Mouse (Mus musculus) layer of hippocampus, adult 11-12 months (tissue): ENCODE measurements around the gene Abtb2.
A peak's percentile ranks its signal among the peaks of the same experiment; 100 is the strongest.

Source experiments
- DNase-seq: peaks from one replicate; pipeline ENCODE4 v3.0.0; 2022; ENCODE audit warnings: low spot score

The Abtb2 gene

DNA sequence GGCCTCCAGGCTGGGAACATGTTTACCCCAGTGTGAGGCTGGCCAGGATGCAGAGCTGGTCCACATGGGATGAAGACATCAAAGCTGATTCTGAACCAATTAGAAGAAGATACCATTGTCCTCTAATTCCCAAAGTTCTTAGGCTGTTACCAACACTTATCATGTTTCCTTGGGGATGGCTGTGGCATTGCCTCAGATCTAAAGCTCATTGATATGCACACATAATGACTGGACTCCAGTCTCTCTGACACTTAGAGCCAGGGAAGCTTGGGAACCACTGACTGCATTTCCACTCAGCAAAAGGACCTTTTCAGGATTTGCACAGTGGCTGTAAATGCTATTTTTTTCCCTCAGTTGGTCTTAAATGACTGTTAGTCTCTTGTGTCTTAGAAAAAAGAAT is 52.3 kb downstream of the Abtb2 start:
- DNase-seq = no peak

DNA sequence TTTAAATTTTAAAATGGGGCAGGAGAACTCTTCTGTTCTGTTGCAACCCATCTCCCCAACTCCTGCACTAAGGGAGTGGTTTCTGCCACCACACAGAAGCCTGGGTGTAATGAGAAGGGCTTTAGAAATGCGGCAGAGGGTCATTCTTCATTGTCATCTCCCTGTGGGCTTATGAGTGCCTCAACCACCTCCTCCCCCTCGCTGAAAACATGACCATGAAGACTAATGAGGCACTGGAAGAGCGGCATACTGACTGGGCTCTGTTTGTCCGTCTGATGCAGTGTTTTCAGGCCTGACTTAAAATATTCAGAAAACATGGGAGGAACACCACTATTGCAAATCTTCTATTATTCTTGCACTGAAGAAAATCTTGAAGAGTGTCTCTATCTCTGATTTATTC is 56.8 kb downstream of the Abtb2 start:
- no peak for DNase-seq

DNA sequence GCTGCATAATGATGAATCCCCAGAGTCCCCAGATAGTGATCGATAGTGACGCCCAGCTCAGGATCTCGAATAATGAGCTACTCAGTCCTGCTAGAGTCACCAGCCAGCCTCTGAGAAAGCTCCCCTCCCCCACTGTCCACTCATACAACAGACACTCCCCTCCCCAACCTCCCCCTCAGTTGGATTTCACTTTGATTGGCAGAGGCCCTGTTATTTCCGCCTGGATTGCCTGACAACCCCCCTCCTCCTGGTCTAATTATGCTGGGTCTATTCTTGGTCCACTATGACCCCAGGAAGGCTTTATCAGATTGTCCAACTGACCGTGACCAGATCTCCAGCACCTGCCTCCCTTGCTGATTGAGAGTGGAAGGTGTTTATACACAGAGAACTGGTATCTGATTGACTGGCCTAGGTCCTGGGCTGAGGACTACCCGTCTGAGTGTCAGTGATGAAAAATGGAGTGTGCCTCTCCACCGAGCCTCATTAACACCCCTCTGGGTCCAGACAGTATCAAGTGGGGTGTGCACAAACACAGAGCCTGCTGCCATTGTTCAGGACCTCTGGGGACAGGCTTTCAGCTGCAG is 59.3 kb downstream of the Abtb2 start:
- no peak for DNase-seq

DNA sequence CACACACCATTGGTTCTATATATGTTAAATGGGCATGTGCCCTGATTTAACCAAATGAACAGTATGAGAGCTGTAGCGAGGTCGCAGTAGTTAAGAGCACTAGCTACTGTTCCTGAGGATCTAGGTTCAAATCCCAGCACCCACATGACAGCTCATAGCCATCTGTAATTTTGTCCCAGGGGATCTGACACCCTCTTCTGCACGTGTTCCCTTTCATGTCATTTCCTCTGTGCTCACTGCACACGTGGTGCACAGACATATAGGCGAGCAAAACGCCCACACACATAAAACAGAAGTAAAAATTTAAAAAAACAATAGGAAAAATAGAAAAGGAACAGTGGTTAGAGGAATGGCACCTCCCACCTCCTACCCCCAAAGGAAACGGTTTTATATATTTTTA is 61.0 kb downstream of the Abtb2 start:
- no peak for DNase-seq

DNA sequence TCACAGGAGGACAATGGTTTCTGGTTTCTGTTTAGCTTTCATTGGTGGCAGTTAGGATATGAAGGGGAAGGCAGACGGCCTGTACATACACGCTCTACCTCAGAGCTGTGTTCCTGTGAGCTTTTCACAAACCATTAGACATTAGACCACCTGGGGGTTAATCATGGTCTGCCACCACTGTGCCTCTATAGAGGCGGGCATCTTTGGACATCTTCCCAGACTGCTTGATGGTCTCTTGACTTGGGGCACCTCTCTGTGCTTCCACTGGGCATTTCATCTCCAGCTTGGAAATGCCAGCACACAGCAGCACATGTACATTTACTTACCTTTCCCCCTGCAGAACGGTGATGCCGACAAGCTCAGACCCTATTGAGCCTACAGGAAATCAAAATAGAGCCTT is 63.8 kb downstream of the Abtb2 start:
- no peak for DNase-seq

DNA sequence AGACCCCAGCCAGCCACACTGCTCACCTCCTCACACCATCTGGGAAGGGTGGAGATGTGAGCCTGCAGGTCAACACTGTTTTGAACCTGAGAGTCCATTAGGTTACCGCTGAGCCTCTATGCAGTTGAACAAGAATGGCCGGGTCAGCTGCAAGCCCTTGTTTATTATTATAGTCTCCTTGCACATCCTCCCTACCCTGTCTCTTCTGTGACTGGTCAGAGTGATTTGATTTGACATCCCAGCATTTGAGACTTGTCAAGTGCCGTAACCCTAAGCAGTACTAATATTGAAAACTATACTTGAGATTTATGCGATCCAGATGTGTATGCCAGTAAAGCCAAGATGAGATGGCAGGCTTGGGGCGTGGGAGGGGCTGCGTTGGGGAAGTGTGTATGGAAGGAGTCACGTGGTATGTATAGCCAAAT is 65.2 kb downstream of the Abtb2 start:
- no peak for DNase-seq

DNA sequence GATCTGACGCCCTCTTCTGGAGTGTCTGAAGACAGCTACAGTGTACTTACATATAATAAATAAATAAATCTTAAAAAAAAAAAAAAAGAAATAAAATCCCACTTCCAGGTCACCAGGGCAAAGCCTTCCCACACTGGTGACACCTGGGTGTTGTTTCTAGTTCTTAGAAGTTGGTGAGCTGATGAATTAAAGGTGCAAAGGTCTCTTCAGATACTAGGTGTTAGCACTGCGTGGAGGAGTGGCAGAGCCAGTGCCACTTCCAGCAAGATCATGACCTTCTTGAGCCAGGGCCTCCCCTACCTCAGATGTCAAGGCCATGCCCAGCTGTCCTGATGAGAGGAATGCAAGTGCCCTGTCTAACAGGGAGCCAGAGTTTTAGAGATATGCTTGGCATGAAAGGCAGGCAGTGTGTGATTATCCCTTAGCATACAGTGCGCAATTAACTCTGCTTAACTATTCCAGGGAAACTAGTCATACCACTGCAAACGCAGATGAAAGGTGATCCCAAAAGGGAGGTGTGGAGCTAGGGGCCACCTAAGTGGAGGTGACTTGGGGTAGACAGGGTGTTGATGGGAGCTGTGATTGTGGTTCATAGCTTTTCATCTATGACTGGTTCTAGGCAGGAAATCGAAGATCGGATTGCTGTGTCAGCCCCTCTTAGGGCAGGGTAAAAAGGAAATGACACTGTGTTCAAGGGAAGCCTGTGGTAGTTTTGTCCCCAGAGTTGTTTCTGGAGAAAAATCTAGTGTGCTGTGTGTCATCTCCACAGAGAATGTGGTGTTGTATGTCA is 66.2 kb downstream of the Abtb2 start:
- DNase-seq = no peak

DNA sequence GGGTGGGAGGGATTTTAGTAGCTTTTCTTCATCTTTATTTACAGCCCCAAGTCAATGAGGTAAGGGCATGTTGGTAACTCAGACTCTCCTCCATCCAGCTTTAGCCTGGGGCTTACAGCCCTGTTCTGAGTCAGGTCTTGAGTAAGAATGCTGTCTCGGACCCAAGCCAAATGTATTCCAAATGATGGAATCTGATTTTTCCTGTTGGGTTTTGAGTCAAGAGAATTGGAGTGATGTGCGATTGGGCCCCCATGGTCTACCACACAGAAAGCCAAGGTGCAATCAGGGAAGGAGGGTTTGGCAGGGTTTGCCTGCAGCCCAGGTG is 66.8 kb downstream of the Abtb2 start:
- DNase-seq = no peak

DNA sequence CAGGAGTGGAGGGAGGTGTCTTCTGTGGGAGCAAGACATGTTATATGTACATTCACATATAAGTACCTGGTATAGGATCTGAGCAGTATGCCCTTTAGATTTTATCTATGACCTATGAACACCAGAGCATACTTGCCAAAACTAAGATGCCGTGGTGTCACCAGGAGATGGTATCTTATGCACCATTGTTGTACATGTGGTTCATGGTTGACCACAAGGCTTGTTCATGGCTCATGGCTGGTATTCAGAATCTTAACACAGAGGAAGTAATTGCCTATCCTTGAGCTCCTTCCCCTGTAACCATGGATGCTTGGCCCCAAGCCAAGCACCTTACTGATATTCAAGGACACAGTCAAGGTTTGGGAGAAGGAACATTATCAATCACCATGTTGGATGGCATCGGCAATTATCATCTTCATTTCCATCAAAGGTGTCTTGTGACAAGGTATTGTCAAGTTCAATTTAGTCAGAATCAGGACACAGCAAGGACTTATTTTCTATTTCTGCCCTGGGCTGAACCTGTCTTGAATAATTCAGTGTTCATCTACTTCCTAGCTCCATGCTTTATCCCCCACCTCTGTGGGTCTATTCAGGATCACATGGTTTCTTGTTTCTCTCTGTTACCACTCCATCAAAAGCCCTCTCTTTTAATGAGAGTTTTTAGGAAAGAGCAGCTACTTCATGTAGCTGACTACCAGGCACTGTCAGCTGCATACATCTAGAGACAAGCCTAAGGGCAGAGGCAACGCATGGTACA is 69.8 kb downstream of the Abtb2 start:
- DNase-seq = no peak

DNA sequence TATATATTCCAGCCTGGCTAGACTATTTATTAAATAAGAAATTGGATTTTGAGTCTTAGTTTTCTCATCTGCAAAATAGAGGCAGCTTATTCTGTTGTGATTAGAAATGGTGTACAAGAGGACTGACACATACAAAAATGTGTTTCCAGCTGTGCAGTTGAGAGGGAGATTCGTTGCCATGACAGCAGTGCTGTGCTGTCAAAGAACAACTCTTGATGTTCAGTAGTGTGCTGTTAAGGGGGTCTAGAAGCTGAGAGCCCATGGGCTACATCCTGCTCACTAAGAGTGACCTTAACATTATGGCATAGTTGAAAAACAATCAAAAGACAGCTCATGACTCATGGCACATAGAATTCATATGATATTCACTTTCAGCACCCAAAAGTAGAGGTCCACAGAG is 71.3 kb downstream of the Abtb2 start:
- DNase-seq = no peak

DNA sequence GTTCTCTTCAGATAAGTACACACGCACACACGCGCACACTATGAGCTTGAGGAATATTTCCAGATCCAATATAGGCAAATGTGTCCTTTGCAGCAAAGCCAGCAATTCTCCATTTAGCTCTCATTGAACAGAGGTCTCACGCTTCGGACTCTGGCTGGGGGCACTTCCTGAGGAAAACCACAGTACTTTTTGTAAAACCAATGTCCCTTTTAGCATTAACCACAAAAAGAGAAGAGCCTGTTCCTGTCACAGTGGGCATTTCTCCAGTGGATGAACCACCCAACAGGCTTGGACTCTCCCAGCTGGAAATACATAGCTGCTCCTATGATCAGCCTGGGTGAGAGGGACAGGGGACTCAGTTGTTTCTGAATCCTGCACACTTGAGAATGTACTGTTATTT is 71.8 kb downstream of the Abtb2 start:
- DNase-seq = no peak

DNA sequence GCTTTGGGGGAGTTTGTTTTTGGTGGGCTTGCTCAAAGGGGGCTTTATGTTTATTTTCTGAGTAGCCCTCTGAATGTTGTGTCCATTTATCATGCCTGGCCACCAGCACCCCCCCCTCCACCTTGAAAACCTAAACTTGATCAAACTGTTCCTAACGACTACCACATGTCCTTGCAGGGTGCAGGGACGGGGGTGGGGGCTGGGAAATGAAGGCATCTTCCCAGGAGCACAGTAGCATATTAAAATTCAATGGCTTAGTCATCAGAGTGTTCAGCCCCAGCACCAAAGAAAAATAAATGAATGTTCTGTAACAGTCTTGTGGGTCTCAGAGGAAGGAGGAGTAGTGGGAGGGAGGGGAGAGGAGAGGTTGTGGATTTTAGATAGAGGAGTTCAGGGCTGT is 73.6 kb downstream of the Abtb2 start:
- no peak for DNase-seq

DNA sequence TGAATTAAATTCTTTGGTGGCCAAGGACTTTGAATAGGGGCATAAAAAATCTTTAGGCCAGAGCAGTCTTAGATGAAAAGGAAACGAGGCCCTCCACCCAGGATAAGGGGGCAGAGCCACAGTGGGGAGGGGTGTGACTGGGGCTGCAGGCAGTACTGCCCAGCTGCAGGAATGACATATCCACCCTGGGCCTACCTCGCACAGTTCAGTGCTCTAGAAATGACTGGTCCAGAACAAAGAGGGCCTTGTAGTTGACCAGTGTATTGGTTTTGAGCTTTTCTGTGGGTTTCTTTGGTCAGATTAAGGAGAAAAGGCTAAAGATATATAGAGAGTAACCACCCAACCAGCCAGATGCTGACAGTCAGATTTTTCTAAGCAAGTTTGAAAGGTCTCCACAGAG is 74.8 kb downstream of the Abtb2 start:
- no peak for DNase-seq

DNA sequence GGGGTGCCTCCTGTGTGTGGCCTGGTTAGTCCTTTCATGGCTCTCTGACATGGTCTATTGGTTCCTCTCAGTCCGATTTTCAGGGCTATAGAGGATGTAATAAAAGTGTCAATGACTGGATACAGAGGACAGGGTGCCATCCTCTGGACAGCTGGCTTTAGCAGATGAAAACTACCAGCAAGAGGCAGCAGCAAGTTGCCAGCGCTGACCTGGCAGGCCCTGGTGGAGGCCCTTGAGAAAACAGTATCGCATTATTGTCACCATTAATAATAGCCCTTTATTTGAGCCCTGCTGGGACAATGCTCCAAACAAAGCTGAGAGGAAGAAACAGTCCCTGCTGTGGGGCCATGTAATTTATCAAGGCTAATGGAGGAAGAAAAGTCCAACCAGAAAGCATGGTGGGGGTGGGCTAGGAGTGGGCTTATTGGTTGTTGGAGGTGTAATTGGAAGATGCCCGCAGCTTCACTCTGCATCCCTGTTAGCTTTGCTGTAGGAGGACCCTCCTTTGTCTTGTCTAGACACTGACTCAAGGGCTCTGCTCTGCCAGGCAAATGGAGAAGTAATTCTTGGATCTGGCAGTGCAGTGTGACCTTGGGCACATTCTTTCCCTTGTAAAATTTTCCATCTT is 77.6 kb downstream of the Abtb2 start:
- DNase-seq = peak; percentile 63

DNA sequence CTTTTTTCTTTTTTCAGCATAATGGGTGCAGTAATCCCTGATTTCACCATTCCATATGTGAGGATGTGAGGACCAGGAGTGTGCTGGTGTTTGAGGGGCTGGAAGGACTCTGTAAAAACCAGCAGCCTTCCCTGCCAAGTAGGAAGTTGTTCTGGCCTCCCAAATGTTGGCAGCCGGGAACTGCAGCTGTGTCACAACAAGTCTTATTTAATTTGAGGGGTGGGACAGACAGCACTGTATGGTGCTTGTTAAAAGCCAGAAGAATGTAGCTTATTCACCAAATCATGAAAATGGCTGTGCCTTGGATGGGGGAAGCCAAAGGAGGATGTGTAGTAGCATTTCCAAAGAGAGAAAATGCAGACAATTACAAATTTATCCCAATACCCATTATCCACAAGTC is 78.3 kb downstream of the Abtb2 start:
- no peak for DNase-seq

DNA sequence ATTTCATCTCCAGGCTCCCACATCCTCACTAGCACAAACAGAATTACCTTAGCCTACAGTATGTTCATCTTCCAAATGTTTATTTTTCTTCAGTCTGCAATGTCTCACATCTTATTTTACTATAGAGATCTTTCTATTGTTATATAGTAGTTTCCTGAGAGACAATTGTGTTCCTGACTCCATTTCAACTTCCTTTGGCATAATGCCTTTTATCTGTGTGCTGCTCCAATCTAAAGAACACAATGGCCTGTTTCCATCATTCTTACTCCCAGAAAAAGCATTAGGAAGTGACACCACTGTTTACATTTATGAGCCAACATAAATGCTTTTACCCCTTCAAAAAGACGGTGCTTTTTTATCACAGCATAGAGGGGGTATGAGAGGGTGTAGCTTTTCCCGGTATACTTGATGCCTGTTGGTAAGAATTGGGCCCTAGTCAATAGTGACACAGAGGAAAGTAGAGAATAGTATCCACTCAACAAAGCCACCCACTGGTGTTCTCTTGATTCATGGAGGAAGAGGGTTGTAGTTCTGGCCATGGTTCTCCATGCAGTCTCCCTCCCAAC is 84.3 kb downstream of the Abtb2 start:
- DNase-seq = no peak

DNA sequence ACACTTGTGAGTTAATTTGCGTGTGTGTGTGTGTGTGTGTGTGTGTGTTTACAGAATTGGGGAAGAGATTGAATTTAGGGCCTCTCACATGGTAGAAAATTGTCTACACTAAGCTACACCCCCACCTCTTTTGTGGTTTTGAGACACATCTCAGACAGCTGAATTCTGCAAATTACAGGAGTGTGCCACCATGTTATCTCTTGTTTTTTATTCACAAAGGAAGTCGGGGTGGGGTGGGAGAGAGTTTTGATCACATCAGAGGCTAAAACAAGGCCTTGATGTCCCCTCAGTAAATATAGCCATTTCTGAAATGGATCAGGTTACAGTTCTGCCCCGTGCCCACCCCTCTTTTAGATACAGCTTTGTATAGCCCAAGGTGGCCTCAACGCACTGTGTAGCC is 86.0 kb downstream of the Abtb2 start:
- DNase-seq = no peak

DNA sequence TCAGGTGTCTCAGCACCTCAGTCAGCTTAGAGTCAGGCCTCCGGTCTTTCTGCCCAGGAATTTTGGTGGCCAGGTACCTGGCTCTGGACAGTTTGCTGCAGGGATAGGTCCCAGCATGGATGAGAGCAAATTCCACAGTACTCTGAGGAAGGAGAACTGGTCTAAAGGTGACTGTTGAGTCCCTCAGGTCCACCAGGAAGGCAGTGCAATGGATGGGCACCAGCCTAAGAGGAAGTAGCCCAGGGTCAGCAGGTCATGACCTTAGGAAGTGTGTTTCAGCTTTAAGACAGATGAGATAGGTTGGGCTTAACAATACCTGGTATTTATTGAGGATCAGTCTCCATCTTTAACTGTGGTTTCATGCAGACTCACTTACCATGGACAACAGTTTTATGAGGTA is 88.9 kb downstream of the Abtb2 start:
- no peak for DNase-seq

DNA sequence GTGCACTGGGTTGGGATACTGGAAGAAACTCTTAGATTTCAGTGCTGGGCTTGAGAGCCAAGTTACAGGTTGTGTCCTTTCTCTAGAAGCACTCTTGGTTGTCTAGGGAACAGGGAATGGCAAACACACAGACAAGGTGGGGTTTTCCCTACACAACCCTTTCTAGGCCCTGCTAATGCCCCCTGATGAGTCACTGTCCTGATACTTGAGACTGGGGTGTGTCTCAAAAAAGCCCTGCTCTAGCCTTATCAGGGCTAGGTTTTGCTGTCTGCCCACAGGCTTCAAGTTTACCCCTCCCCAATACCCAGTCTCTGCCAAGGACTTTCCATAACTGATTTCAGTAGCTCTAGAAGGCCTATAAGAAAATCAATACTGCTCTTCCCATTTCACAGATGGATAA is 89.9 kb downstream of the Abtb2 start:
- DNase-seq = no peak

DNA sequence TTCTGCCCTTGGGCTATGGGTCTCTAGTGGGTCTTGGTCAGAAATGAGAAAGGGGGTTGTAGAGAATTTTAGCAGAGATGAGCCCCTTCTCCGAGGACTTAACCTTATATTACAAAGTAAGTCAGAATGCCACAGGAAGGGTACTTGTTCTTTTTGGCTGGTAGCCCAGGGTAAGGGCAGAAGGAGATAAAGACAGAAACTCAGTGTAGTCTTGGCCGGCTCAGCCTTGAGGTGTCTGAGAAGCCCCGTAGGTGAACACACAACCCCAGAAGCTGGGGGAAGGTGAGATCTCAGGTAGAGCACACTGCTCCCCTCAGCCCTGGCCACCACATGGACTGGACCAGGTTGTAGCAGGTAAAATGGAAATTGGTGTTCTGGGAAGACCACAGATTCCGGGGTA is 93.1 kb downstream of the Abtb2 start:
- DNase-seq = no peak

DNA sequence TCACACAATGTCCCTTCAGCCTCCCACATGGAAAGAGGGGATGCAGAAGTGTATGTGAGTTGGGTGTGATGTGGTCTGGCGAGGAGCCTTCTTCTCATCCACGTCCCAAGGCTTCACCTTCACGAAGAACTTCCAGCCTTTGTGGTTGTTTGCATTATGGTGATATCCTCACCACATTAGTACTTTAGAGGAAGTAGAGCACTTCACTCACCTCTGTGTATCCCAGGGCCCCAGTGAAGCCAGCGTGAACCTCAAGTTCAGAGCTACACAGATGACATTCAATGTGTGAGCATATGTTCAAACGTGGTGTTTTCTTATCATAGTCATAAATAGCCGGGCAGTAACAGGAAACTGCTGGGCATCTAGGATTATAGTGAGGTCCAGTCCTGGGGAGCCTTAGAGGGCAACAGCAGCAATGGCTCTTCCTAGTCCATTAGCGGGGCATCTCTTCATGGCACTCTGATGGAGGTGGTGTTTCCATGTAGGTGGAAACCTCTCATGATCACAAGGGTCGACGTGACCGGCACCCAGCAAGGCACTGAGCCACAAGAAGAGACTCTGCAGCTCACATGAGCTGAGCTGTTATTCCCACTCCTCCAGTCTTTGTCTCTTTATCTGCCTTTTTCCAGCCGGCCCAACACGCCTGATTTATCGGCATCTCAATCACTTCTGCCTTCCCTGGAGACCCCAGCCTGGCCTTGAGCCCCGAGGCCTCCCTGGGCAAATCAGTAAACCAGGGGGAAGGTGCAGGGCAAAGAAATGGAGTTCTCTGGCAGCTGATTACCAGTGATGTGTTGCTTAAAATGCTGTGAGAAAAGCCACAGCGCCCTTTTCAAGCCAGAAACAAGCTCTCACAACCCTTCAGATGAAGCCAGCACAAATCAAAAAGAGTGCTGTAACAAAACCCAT is 93.8 kb downstream of the Abtb2 start:
- DNase-seq = no peak

DNA sequence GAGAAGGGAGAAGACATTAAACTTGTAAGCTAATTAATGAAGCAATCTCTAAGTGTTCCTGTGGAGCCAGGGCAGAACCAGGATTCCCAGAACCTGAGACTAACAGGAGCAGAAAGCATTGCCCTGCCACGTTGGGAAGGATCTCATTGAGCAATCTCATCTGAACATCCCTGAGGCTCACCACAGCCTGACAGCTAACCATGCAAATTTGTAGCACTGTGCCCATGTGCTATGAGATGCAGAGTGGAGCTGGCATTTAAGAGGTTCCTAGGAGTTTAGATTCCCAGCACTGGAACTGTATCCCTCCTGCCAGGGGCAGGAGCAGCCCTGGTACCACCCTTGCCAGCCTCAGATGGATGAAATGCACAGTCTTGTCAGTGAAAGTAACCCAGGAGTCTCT is 95.6 kb downstream of the Abtb2 start:
- no peak for DNase-seq
